Mouse (Mus musculus) adrenal gland, postnatal 25 days (tissue): ENCODE data around the gene Sf3a2. TPM values are rescaled to one million over a fixed set of nuclear protein-coding genes. Genes with fewer than 3 reads are reported as not detected.

ENCODE experiments used
- DNase-seq: peaks from one replicate; pipeline ENCODE4 v3.0.0; 2021; ENCODE audit warnings: mixed read lengths
- total RNA-seq: library from RNA; stranded (reverse); gene quantifications from 2 replicates; pipeline ENCODE4 v1.2.3, GENCODE M21; 2021

The Sf3a2 gene
- total RNA-seq, 1 experiment from 2014 or later, result 60.1 TPM

DNA sequence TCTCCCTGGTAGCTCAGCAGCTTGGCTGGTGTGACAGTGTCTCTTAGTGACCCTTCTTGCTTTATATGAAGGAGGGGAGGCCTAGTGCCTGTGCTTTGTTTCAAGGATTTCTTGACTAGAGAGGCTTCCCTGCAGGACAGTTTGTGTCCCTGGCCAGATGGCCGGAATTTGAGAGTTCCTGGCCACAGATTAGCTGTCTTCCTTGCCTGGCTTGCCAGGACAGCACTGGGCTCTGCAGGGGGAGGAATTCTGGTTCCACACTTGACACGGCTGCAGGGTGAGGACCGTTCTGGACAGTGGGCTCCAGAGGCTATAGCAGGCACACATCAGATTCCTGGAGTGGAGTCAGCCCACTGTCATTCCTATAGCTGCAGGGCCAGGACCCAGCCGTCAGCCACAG is 22.3 kb upstream of the Sf3a2 start:
- DNase-seq, result no peak

DNA sequence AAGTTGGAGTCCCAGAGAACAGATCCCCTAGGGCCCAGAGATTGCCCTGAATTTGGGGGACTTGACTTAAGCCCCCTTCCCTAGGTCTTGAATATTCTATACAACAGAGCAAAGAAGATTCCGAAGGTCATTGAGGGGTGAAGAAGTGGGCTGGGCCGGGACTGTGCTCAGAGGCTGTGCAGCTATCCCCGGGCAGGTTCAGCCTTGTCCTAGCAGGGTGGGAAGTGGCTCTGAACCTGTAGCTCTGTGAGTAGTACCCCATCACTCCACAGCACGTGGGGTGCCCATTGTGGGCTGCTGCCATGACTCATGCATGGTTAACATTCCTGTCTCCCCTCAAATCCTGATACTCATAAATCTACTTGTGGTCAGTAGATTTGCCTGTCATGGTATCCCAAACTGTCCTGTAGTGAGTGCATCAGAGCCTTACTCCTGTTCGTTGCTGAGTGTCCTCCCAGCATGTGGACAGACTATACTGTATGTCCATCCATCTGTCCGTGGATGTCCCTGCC is 21.6 kb upstream of the Sf3a2 start:
- DNase-seq, result no peak

DNA sequence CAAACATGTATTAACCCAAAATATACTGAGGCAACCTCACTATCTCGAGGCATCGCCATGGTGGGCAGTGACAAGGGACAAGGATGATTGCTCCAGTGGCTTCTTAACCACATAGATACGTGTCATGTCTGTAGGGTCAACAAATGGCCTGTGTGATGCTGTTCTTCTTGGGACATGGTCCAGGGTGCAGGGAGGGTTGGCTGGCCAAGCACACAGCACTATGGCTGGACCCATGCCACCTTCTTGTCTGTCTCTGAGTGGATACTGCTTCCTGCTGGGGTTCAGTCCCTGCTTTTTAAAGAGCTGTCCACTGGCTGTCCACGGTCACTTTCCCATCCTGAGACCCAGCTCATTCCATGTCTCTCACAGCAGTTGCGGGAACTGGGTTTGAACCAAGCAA is 20.9 kb upstream of the Sf3a2 start:
- DNase-seq, result no peak

DNA sequence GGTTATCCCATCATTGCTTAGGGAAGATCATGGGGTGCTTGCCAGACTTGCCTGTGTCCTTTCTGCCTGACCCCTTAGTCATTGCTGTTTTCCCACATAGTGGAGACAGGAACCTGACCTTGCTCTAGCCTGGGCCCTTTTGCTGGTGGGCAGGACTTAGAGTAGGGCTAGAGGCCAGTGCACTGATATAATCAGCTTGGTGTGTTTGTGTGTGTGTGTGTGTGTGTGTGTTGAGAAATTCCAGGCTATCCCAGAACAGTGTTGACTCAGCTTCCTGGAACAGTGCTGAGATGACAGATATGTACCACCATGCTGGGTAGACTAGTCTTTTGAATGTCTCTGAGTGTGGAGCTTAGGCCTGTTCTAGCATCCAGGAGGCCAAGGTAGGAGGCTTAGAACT is 18.4 kb upstream of the Sf3a2 start:
- peak; percentile 49 for DNase-seq

DNA sequence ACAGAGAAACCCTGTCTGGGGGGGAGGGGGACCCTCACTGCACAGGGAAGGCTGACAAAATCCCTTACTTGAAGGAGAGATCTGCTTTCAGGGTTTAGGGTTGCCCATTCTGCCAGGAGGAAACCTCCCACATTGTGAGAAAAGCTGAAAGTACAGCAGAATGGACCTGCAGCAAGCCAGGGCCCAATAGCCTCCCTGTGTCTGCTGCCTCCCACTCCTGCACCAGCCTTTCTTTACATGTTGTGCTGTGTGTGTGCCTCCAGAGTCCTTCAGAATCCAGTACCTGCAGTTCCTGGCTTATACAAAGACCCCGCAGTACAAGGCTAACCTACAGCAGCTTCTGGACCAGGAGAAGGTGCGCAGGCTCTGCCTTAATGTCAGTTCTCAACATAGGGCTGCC is 13.7 kb upstream of the Sf3a2 start:
- DNase-seq, result no peak

DNA sequence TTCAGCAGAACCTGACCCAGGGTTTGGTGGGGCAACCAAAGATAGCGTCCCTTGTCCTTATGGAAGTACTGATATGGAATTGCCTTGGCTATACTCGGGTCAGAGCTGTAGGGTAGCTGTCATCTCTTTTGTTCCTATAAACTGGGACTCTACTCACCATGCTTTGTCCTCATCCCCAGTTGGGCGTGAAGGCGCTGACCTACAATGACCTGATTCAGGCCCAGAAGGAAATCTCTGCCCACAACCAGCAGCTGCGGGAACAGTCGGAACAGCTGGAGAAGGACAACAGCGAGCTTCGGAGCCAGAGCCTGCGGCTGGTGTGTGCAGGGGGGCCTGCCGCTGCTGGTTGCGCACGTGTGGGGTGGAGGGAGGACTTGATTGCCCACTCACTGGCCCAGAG is 13.1 kb upstream of the Sf3a2 start:
- no peak for DNase-seq

DNA sequence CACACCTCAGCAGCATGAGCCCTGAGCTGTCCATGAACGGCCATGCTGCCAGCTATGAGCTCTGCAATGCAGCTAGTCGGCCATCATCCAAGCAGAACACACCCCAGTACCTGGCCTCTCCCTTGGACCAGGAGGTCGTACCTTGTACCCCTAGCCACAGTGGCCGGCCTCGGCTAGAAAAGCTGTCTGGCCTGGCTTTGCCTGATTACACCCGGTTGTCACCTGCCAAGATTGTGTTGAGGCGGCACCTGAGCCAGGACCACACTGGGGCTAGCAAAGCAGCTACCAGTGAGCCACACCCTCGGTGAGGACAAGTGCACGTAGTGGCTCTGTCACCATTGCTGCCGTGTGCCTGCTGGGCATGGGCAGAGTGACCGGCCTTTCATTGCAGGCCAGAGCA is 12.0 kb upstream of the Sf3a2 start:
- DNase-seq, result no peak

DNA sequence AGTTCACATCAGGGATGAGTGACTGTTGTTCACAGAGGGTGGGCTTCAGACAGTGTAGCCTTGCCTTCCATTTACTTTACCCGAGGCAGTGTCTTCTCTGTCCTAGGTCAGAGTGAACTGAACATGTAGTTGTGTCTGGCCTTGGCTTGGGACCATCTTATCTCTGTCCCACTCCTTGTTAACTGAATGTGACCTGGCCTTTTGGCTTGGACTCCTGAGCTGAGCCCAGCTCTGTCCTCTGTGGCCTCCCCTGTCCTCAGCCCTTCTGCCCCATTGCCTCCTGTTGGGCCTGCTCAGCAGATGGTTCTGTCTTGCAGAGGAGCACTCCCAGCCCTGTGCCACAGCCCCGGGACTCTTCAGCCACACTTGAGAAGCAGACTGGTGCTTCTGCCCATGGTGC is 10.5 kb upstream of the Sf3a2 start:
- no peak for DNase-seq

DNA sequence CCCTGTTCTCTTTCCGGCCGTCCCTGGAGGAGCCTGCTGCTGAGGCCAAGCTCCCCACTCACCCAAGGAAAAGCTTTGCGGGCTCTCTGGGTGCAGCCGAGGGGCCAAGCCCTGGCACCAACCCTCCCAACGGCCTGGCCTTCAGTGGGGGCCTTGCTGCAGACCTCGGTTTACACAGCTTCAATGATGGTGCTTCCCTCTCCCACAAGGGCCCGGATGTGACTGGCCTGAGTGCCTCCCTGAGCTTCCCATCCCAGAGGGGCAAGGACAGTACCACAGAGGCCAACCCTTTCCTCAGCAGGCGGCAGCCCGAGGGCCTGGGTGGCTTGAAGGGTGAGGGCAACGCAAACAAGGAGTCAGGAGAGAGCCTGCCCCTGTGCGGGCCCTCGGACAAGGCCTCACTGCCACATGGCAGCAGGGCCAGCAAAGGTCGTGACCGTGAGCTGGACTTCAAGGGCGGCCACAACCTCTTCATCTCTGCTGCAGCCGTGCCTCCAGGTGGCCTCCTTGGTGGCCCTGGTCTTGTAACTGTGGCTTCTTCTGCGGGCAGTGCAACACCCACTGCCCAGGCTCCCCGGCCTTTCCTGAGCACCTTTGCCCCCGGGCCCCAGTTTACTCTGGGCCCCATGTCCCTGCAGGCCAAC is 7.1 kb upstream of the Sf3a2 start:
- DNase-seq, result no peak

DNA sequence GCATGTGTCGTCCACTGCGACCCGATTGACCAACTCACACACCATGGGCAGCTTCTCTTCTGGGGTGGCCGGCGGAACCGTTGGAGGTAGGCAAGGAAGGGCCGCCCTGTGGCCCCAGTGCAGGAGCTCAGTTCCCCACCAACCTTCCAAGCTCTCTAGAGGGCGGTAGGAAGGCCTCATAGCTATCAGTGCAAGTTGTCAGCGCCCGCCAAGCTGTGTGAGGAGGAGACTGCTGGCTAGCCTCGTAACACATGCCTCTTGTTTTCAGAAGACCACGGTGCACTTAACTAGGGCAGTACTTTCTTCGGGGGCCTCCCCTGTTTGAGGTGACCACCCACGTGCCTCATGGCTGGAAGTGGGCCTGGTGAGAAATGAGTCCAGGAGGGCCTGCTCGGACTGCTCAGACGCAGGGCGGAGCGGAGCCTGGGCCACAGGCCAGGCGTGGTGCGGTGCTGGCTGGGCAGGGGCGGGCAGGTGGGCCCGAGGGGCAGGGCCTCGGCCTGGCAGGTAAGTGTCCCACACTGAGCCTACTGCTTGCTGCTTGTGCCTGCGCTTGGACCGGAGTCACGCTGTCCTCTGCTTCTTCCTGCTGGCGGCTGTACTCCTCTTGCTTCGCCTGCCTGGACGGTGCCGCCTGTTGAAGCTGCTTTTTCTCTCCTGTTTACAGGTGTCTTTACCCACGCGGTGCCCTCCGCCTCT is 6.4 kb upstream of the Sf3a2 start:
- DNase-seq, result no peak

DNA sequence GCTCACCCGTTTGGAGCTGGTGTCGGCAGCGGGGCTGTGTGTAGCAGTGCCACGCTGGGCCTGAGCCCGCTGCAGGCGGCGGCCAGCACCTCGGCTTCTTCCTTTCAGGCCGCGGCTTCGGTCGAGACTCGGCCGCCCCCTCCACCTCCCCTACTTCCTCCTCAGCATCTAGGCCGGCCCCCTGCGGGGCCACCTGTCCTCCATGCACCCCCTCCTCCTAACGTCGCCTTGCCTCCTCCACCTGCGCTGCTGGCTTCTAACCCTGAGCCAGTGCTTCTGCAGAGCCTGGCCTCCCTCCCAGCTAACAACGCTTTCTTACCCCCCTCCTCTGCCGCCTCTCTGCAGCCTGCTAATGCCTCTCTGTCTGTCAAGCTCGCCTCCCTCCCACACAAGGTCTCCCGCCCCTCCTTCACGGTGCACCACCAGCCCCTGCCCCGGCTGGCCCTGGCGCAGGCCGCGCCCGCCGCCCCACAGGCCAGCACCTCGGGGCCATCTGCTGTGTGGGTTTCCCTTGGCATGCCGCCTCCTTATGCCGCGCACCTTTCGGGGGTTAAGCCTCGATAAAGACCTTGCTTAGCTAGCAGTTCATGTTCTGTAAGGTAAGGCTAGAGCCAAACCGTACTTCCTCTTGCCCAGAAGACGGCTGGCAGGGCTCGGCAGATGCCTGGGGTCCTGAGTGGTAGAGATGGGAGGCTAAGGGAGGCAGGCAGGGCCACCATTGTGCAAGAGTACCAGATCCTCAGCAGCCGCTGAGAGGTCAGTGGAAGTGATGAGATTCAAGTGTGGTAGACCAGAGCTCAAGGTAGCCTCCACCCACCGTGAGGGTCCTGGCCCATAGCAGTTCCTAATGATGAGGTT is 5.6 kb upstream of the Sf3a2 start:
- DNase-seq, result no peak

DNA sequence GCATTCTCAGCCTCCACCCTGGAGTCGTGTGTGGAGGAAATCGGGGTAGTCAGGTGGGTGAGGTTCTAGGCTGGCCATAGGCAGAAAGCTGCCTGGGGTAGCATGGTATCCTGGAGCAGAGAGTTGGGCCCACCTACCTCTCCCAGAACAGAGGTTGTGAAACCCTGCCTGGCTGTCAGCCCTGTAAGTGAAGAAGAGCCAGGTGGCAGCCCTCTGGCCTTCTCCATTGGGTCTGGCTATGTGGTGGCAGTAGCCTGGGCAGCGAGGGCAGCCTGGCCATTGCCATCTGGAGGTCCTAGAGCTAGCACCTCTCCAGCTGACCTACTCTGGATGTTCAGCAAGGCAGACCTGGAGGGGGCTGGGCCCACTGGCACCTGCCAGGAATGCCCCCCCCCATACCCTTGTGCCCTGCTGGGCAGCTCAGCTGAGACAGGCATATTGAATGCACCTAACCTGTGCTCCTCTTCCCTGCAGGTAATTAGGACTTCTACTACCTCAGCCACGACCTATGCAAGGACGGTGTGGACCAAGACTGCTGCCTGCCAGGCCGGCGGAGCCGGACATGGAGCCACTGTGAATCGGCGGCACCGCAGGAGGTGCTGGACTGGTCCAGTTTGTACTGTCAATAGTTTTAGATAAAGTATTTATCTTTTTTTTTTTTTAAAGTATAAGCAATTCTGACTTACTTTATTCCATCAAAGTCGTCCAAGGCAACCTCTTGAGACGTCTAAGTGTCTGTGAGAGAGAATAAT is 4.8 kb upstream of the Sf3a2 start:
- DNase-seq, result no peak

DNA sequence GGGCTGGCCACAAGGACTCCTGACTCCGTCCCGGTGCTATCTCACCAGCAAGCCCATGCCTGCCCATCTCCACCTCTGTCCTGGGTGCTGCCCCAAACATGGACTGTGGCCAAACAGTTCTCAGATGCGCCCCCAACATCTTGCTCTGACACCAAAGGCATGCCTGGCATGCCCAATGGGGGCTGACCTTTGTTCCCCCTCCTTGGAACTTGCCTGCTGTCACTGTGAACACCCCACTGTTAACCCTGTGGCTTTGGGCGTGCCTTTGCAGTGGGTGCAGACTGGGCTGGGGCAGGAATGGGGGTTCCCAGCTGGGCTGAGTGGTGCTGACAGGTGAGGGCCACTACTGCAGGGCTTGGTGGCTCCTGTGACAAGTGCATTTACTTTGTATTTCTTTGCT is 4.2 kb upstream of the Sf3a2 start:
- no peak for DNase-seq

DNA sequence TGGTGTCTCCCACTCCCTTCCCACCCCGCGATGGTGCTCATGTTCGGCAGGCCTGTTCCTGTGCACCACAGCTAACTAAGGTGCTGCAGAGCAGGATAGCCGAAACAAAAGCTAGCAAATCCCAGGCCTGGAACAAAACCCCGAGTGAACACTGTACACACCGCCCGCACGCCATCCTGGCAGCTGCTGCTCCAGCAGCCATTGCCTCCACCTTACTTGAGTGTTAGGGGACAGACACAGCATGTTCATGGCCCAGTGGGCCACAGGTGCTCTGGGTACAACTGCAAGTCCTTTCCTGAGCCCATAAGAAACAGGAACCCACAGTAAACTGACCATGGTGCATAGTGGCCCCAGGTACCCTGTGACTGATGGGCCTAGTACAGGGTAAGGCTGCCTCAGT is 3.2 kb upstream of the Sf3a2 start:
- DNase-seq, result no peak

DNA sequence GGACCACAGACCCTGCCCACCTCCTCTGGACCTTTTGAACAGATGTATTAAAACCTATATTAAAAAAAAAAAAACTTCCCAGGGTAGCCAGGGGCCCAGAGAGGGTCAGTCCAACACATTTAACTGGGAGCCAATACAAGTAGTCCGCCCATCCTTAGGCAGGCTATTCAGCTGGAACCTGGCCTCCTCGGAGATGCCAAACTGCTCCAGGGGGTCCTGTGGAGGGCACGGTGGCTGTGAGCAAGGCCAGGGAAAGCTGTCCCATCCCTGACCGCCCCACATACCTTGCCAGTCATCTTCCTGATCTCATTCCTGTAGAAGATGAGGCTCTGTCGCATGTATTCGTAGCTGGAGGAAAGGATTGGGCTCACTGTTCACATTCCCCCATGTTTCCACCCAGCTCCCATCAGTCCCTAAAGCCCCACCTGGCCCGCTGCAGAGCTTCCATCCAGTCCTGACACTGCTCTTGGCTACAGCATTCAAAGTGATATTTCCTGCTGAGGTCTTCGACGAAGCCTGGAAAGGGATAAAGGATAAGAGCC is 1.6 kb upstream of the Sf3a2 start:
- DNase-seq, result no peak

DNA sequence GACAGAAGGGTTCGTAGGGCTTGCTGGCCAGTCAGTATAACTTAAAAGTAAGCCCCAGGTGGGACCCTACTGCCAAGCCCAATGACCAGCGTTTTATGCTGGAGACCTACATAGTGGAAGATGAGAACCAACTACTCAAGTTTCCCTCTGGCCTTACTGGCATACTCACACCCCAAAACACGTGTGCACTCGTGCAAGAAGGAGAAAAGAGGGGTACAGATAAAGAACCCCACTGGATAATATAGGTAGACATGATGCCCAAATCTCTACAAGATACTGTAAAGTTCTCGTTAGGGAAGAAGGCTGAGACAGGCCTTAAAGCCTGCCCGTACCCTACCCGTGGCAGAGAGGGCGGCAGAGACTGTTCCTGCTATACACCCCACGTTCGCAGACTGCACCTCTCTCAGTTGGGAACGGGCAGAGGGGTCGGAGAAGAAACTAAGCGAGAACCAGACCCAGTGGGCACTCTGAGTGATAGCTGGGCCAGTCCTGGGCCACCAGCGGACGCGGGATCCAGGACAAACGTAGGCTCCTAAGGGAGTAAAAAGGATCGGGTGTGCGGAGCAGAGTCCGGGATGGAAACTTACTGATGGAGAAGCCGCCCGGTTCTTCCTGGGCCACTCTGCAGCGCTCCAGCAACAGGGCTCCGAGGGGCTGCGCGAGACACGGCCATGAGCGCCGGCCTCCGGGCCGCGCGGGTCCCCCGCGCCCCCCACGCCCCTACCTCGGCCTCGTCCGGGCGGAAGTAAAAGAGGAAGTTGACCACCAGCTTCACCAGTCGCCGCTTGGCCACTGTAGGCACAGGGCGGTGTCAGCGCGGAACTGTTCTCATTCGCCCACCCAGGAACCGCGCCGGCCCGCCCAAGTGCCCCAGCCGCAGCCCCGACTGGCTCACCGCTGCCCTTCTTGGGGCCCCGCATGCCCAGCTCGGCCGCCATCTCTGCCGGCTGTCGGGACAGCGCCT is 530 bp upstream of the Sf3a2 start:
- no peak for DNase-seq

DNA sequence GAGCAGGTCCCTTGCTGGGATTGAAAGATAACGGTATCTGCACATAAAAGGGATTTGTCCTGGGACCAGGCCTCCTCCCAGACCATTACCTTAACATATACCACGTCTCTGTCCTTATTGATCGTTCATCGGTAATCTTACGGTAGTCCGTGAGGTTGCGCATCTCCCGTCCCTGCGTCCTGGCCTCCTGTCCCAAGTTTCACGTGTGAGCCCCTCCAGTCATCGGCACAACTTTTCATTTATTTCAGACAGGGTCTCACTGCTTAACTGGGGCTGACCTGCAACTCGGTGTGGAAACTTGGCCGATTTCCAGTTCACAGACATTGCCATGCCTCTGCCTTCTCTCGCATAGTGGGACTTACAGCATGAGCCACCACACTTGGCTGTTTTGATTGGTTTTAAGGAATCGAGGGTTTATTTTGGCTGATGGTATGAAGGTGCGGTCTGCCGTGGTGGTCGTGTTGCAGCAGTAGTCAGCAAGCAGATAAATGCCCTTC is 1.1 kb downstream of the Sf3a2 start:
- no peak for DNase-seq

DNA sequence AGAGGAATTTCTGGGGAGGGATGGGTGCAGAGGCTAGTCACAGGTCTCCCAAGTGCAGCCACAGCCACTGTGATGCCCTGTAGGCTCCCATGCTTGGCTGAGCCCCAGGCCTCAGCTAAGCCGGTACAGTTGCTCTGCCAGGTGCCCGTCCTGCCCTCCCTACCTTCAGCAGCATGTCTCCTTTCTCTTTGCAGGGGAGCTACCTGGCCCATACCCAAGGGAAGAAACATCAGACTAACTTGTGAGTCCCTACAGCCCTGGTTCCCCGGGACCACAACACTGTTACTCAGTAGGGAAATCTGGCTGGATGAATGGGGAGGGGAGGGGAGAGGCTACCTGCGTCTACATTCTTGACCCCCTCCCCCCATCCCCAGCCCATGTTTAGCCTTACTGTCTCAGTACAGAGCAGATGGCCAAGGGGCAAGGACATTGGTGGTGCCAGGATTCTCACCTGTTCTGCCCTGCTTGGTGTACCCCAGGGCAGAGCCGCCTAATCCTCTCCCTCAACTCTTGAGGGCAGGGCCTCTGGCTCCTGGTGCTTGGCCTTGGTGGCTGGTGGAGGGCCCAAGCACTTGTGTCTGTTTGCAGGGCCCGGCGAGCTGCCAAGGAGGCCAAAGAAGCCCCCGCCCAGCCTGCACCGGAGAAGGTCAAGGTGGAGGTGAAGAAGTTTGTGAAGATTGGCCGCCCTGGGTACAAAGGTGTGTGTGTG is 4.4 kb downstream of the Sf3a2 start:
- no peak for DNase-seq

DNA sequence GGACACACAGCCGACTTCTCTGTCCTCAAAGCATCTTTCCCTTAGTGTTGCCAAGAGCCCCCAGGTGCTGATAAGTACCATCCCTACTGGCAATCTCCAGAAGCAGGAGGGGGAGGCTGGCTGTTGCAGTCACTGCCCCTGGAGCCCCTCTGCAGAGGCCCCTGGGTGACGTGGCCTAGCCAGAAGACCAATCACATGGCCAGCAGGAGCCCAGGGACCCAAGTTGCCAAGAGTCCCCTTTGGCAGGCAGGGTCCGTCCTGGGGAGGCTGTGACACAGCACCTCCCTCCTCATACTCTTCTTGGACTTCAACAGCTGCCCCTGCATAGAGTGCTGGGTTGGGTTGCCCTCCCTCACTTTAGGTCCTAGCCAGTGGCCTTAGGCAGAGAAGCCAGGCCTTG is 5.0 kb downstream of the Sf3a2 start:
- no peak for DNase-seq

DNA sequence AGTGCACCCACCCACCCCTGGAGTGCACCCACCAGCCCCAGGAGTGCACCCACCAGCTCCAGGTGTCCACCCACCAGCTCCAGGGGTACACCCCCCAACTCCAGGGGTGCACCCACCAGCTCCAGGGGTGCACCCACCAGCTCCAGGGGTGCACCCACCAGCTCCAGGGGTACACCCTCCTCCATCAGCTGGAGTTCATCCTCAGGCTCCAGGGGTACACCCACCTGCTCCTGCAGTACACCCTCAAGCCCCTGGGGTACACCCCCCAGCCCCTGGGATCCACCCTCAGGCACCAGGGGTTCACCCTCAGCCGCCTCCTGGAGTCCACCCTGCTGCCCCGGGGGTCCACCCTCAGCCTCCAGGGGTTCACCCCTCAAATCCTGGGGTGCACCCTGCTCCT is 6.3 kb downstream of the Sf3a2 start:
- DNase-seq, result no peak
